Mouse (Mus musculus) megakaryocyte-erythroid progenitor cell, adult 5 weeks (primary cell): ENCODE measurements around the gene Secisbp2. TPM values are rescaled to one million over a fixed set of nuclear protein-coding genes. Genes with fewer than 3 reads are reported as not detected.

Experiments used
- polyA plus RNA-seq: library from polyadenylated mRNA; stranded (reverse); fragments of >175 nt; gene quantifications from 2 replicates; pipeline ENCODE4 v1.2.3, GENCODE M21; 2012

Gene Secisbp2
- 24.7 and 30.4 TPM in 2 replicates for polyA plus RNA-seq

GRCm38 (mm10) chr13:51651408-51652064 is at the start of gene Secisbp2:
Secisbp2 (plus strand) TSS chr13:51651697.

GRCm38 (mm10) chr13:51644829-51645789 is 6.4 kb upstream of the Secisbp2 start, which contains the start of gene Cks2:
Cks2 (plus strand) TSS chr13:51645232.

Other genes with a start within 250 kb of the Secisbp2 start
- gene S1pr3, start 243.1 kb upstream of the Secisbp2 start, polyA plus RNA-seq: 1.3 and 2.9 TPM in 2 replicates
- gene Shc3, start 82.3 kb upstream of the Secisbp2 start, polyA plus RNA-seq: not detected in 2 replicates
- 221 and 249 TPM in 2 replicates for gene Cks2, start 6.5 kb upstream of the Secisbp2 start, polyA plus RNA-seq
- gene Sema4d, start 142.1 kb downstream of the Secisbp2 start, polyA plus RNA-seq: 31.4 and 35.9 TPM in 2 replicates
- 42.5 and 48.2 TPM in 2 replicates for gene Gadd45g, start 195.0 kb downstream of the Secisbp2 start, polyA plus RNA-seq